Mouse (Mus musculus): ENCODE data around the gene Trip4. TPM values are rescaled to one million over a fixed set of nuclear protein-coding genes. Genes with fewer than 3 reads are reported as not detected.

Trip4 gene
- total RNA-seq (2021) = 10 to 100 TPM; 34.3 to 36.6 TPM
- long read RNA-seq, experiment 1, transcript Trip4-201 (13 exons, 1,999 nt) = major isoform, 11 of 27 reads
- long read RNA-seq, experiment 1, partial matches to known transcripts = 3 of 27 reads
- long read RNA-seq, experiment 1, other reads (novel, unspliced or antisense) = 9 of 27 reads
- long read RNA-seq, experiment 2, transcript Trip4-201 (13 exons, 1,999 nt) = major isoform, 8 of 23 reads
- long read RNA-seq, experiment 2, partial matches to known transcripts = 1 of 23 reads
- long read RNA-seq, experiment 2, other reads (novel, unspliced or antisense) = 11 of 23 reads

- TF ChIP-seq CTCF (IDR thresholded peaks at IDR 0.05) = peak; percentile 58
Observed at GRCm38 (mm10) chr9:65908394-65909300, at the start of gene Trip4, which contains the start of gene Csnk1g1. Gene Trip4, minus strand, starts transcription at chr9:65908794. Gene Csnk1g1, plus strand, starts transcription at chr9:65908924.

GRCm38 (mm10) chr9:65951082-65951587 lies 42.5 kb upstream of the Trip4 start:
- H3K27ac ChIP-seq = no peak overlapping the region
- no peak overlapping the region for H3K4me3 ChIP-seq
- no peak for TF ChIP-seq CTCF (IDR thresholded peaks at IDR 0.05)
- intact Hi-C loops (cut with DNase I) = no loop called here
- DNase-seq (ENCODE audit: extremely low spot score in 1 of 2, low spot score in 2 of 2) = no peak

More at GRCm38 (mm10) chr9:65908394-65909300, at the start of gene Trip4, which contains the start of gene Csnk1g1:
- intact Hi-C loops (cut with DNase I) = loop anchor here (2.0 kb wide), 3 partner anchors 24 to 216 kb away; partner anchors contain the start of gene Ppib
- peak within 1 kb of the TSS; percentile 85 for H3K4me3 ChIP-seq
- H3K27ac ChIP-seq = peak within 1 kb of the TSS; percentile 88
- peak; percentile 92 to 95 for DNase-seq (ENCODE audit: extremely low spot score in 1 of 2, low spot score in 2 of 2)

GRCm38 (mm10) chr9:65937566-65937965 lies 29.0 kb upstream of the Trip4 start:
- intact Hi-C loops (cut with DNase I) = no loop called here
- no peak for DNase-seq (ENCODE audit: extremely low spot score in 1 of 2, low spot score in 2 of 2)
- Histone ChIP-seq H3K4me3 (no peak overlapping the region), H3K27ac (no peak overlapping the region)
- TF ChIP-seq CTCF (IDR thresholded peaks at IDR 0.05) = no peak

GRCm38 (mm10) chr9:65929826-65930225 lies 21.2 kb upstream of the Trip4 start:
- intact Hi-C loops (cut with DNase I) = no loop called here
- Histone ChIP-seq H3K27ac (no peak overlapping the region), H3K4me3 (no peak overlapping the region)
- no peak for TF ChIP-seq CTCF (IDR thresholded peaks at IDR 0.05)
- no peak for DNase-seq (ENCODE audit: extremely low spot score in 1 of 2, low spot score in 2 of 2)

- intact Hi-C loops (cut with DNase I) = no loop called here
- DNase-seq (ENCODE audit: extremely low spot score in 1 of 2, low spot score in 2 of 2) = no peak
Observed at GRCm38 (mm10) chr9:65928456-65928855, 19.9 kb upstream of the Trip4 start.

GRCm38 (mm10) chr9:65917015-65917414 lies 8.4 kb upstream of the Trip4 start:
- DNase-seq (ENCODE audit: extremely low spot score in 1 of 2, low spot score in 2 of 2) = no peak
- no peak overlapping the region for H3K27ac ChIP-seq
- H3K4me3 ChIP-seq = no peak overlapping the region
- intact Hi-C loops (cut with DNase I) = no loop called here
- no peak for TF ChIP-seq CTCF (IDR thresholded peaks at IDR 0.05)

More at GRCm38 (mm10) chr9:65928456-65928855, 19.9 kb upstream of the Trip4 start:
- Histone ChIP-seq H3K27ac (no peak overlapping the region), H3K4me3 (no peak overlapping the region)
- TF ChIP-seq CTCF (IDR thresholded peaks at IDR 0.05) = no peak

- Histone ChIP-seq H3K4me3 (no peak overlapping the region), H3K27ac (no peak overlapping the region)
- no peak; the same call in none of the 2 replicates for TF ChIP-seq CTCF (IDR thresholded peaks at IDR 0.05)
- DNase-seq (ENCODE audit: extremely low spot score in 1 of 2, low spot score in 2 of 2) = no peak
- intact Hi-C loops (cut with DNase I) = no loop called here
Observed at GRCm38 (mm10) chr9:65913976-65914375, 5.4 kb upstream of the Trip4 start.

- H3K27ac ChIP-seq = peak overlapping the region; percentile 88
Observed at GRCm38 (mm10) chr9:65909837-65910236, 1.2 kb upstream of the Trip4 start.

GRCm38 (mm10) chr9:65909301-65909801 lies 757 bp upstream of the Trip4 start:
- Histone ChIP-seq H3K4me3 (peak overlapping the region; percentile 85), H3K27ac (peak overlapping the region; percentile 88)
- intact Hi-C loops (cut with DNase I) = loop anchor here (2.0 kb wide), 3 partner anchors 25 to 215 kb away; partner anchors contain the start of gene Ppib
- TF ChIP-seq CTCF (IDR thresholded peaks at IDR 0.05) = peak; percentile 3
- DNase-seq (ENCODE audit: extremely low spot score in 1 of 2, low spot score in 2 of 2) = peak in 1 of 2 experiments; percentile 51

More at GRCm38 (mm10) chr9:65909837-65910236, 1.2 kb upstream of the Trip4 start:
- intact Hi-C loops (cut with DNase I) = loop anchor here (2.0 kb wide), 3 partner anchors 25 to 215 kb away; partner anchors contain the start of gene Ppib
- no peak for TF ChIP-seq CTCF (IDR thresholded peaks at IDR 0.05)
- no peak for DNase-seq (ENCODE audit: extremely low spot score in 1 of 2, low spot score in 2 of 2)
- peak overlapping the region; percentile 85 for H3K4me3 ChIP-seq

GRCm38 (mm10) chr9:65903419-65903818 lies 5.2 kb downstream of the Trip4 start:
- Histone ChIP-seq H3K4me3 (no peak overlapping the region), H3K27ac (no peak overlapping the region)
- DNase-seq (ENCODE audit: extremely low spot score in 1 of 2, low spot score in 2 of 2) = no peak
- intact Hi-C loops (cut with DNase I) = no loop called here
- TF ChIP-seq CTCF (IDR thresholded peaks at IDR 0.05) = peak; percentile 28

- no peak for DNase-seq (ENCODE audit: extremely low spot score in 1 of 2, low spot score in 2 of 2)
- H3K27ac ChIP-seq = no peak overlapping the region
- TF ChIP-seq CTCF (IDR thresholded peaks at IDR 0.05) = no peak
- intact Hi-C loops (cut with DNase I) = no loop called here
- no peak overlapping the region for H3K4me3 ChIP-seq
Observed at GRCm38 (mm10) chr9:65902879-65903278, 5.7 kb downstream of the Trip4 start.

Data from left cerebral cortex, adult 2 months (tissue).